Mouse (Mus musculus) liver, embryonic 15.5 days (tissue): Measurements from ENCODE around the gene Rgl1. TPM values are rescaled to one million over a fixed set of nuclear protein-coding genes. Genes with fewer than 3 reads are reported as not detected.
"Not testable (repeated sequence)": the region's sequence is repeated elsewhere in the genome, so short reads cannot be mapped to it uniquely, and the experiment has no call there.

Experiments
- ATAC-seq: fragments of 200-750 bp; cut with Nextera tagmentation; 2 replicates; pipeline ENCODE4 v1.8.0; 2017; ENCODE audit warnings: moderate number of reproducible peaks, mild to moderate bottlenecking, moderate library complexity; ENCODE audit not compliant: insufficient read depth
- H3K27ac ChIP-seq: fragments of 300-500 bp; sonication (generic); replicated peaks from 2 replicates; pipeline ENCODE4 v1.5.1; 2015; ENCODE audit warnings: mild to moderate bottlenecking, inconsistent platforms
- H3K27me3 ChIP-seq: fragments of 300-500 bp; sonication (generic); 2 replicates; pipeline ENCODE4 v1.6.1; 2015; ENCODE audit warnings: mild to moderate bottlenecking, inconsistent platforms
- H3K36me3 ChIP-seq: fragments of 300-500 bp; sonication (generic); replicated peaks from 2 replicates; pipeline ENCODE4 v1.6.1; 2015; ENCODE audit warnings: moderate library complexity, mild to moderate bottlenecking, inconsistent platforms
- H3K4me1 ChIP-seq: fragments of 300-500 bp; sonication (generic); replicated peaks from 2 replicates; pipeline ENCODE4 v1.6.1; 2015; ENCODE audit warnings: inconsistent platforms
- H3K4me2 ChIP-seq: fragments of 300-500 bp; sonication (generic); 2 replicates; pipeline ENCODE4 v1.6.1; 2015; ENCODE audit warnings: moderate library complexity, mild to moderate bottlenecking, inconsistent platforms
- H3K4me3 ChIP-seq: fragments of 300-500 bp; sonication (generic); replicated peaks from 2 replicates; pipeline ENCODE4 v1.5.1; 2015; ENCODE audit warnings: mild to moderate bottlenecking, inconsistent platforms
- H3K9ac ChIP-seq: fragments of 300-500 bp; sonication (generic); 2 replicates; pipeline ENCODE4 v1.6.1; 2015; ENCODE audit warnings: moderate library complexity, mild to moderate bottlenecking, inconsistent platforms
- H3K9me3 ChIP-seq: fragments of 300-500 bp; sonication (generic); replicated peaks from 2 replicates; pipeline ENCODE4 v1.6.1; 2016; ENCODE audit warnings: inconsistent platforms
- WGBS: fragments of 180-500 bp; shearing (Covaris S2); methylation state at CpG from one replicate; pipeline ENCODE4 v1.1.7; 2015; ENCODE audit warnings: mixed read lengths; ENCODE audit not compliant: insufficient replicate concordance; 5-methylcytosine and 5-hydroxymethylcytosine counted together
- polyA plus RNA-seq: library from polyadenylated mRNA; unstranded; fragments of >200 nt; fragmentation: Nextera tagmentation; extraction: Ambion mirVana; gene quantifications from 2 replicates; pipeline ENCODE4 v1.2.1, GENCODE M21; 2015

The Rgl1 gene
- polyA plus RNA-seq, 1 experiment from 2014 or later: 13.0 TPM

DNA sequence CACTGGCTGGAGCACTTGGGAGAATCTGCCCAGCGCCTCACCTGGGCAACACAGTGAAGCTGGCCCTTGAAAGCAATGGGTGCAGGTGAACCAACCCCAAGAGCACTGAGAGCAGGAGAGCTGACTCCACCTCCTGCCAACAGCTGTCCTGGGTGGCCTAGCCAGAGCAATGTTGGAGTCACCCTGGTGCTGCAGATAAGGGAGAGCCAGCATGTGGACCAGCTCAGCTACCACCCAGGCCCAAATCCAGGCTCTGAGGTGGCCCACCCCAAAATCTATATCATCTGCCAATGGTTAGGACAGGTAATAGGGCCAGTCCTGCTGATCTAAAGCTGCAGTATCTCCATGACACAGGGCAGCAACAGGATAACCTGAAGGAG lies 114.7 kb downstream of the Rgl1 start:
- Histone ChIP-seq H3K4me2 (no peak overlapping the region), H3K27me3 (no peaks in the 10 kb centered on the region), H3K36me3 (no peaks in the 10 kb centered on the region), H3K9ac (no peak overlapping the region), H3K27ac (no peak overlapping the region), H3K9me3 (no peaks in the 10 kb centered on the region), H3K4me3 (no peak overlapping the region), H3K4me1 (no peaks in the 10 kb centered on the region)
- WGBS: 74% methylated on average over 1 of the region's 1 CpGs
- ATAC-seq: no peak

DNA sequence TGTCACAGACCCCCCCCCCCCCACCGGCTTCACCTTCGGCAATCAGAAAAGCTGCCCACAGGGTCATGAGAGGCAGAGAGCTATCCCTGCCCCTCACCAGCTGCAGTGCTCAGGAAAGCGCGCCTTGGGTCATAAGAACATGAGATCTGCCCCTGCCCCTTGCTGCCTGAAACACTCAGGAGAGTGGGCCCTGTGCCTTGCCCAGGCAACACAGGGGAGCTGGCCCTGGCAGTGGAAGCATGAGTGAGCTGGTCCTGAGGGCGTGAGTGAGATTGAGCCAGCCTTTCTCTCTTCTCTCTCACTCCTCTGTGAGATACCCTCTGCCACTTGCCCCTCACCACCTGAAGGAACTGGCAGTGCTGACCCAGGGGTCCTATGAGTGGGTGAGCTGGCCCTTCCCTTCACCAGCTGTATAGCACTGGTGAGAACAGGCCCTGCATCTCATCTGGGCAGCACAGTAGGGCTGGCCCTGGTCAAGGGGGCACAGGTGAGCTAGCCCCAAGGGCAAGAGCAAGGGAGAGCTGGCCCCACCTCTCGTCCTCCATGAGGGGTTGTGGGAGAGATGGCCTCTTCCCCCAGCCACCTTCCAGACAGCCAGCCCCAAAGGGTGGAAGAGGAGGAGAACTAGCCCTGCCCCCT lies 115.2 kb downstream of the Rgl1 start:
- H3K4me1 ChIP-seq: no peaks in the 10 kb centered on the region
- no peak overlapping the region for H3K4me2 ChIP-seq
- H3K9me3 ChIP-seq: no peaks in the 10 kb centered on the region
- no peak overlapping the region for H3K27ac ChIP-seq
- H3K9ac ChIP-seq: no peak overlapping the region
- H3K4me3 ChIP-seq: no peak overlapping the region
- WGBS: 63% methylated on average over 6 of the region's 6 CpGs
- H3K27me3 ChIP-seq: no peaks in the 10 kb centered on the region
- no peaks in the 10 kb centered on the region for H3K36me3 ChIP-seq
- no peak for ATAC-seq

DNA sequence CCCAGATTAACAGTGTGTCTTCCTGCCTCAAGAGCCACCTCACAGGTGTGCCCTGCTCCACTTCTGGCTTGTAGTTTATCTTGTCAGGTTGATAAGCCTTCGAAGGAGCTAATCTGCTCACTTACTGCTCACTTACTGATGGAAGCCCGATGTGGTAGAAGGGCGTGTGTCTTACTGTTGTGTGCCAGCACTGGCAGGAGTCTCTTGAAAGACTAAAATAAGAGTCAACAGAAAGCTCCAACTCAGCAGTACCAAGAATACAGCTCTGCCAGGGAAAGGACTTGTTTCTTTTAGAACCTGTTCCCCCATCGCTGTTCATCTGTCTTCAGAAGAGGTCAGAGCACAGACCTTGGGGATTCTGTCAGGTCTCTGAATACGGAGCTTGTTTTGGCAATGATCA lies 118.1 kb downstream of the Rgl1 start:
- Histone ChIP-seq H3K36me3 (no peaks in the 10 kb centered on the region), H3K9ac (no peak overlapping the region), H3K27me3 (no peaks in the 10 kb centered on the region), H3K4me2 (no peak overlapping the region), H3K4me3 (no peak overlapping the region), H3K9me3 (no peaks in the 10 kb centered on the region), H3K27ac (no peak overlapping the region), H3K4me1 (no peaks in the 10 kb centered on the region)
- WGBS: 58% methylated on average over 5 of the region's 5 CpGs
- no peak for ATAC-seq

DNA sequence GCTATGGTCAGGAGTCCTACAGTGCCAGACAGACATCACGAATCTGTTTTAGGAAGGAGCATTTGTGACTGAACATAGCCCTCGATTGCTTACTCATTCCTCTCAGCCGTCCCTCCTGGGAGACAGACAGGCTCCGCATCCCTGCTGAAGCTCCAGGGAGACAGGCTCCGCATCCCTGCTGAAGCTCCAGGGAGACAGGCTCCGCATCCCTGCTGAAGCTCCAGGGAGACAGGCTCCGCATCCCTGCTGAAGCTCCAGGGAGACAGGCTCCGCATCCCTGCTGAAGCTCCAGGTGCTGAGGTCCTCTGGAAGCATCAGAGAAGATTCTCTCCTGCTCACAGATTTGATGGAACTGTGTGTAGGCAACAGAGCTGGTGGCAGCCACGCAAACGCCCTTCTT lies 123.9 kb downstream of the Rgl1 start:
- not testable (repeated sequence) for H3K27ac ChIP-seq, H3K4me1 ChIP-seq, ATAC-seq, H3K27me3 ChIP-seq, H3K9me3 ChIP-seq, H3K9ac ChIP-seq, H3K36me3 ChIP-seq, H3K4me3 ChIP-seq, H3K4me2 ChIP-seq
- WGBS: 69% methylated on average over 10 of the region's 10 CpGs

DNA sequence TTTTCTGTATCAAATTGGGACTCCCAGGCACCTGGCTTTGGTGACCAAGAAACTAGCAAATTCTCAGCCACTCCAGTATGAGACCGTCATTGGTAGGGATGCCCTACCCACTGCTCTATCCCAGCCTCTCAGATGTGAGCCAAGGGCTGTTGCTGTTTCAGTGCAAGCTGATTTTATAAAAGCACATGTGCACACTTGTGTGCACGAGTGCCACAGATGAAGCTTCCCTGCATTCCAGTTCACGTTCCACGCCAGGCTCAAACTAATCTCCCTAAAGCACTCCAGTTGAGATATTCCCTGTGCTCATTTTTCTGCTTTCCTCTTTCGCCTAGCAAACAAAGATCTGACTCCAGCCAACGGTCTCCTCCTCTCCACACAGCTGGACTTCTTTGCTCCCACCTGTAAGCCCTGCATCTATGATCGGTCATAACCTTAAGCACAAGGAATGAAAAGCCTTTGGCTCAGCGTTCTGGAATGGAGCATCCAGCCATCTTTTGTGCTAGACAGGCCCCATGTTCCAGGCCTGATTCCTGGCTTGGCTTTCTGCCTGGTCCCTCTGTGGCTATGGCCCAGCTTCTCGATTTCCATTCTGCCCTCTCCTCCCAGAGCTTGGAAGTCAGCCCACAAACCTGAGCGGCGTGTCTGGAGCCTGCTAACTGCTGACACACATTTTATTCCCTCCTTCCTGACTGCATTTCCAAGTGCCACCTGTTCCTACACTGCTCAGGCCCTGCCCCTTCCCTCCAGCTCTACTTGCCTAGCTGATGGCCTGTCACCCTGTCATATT lies 125.8 kb downstream of the Rgl1 start:
- WGBS: 62% methylated on average over 11 of the region's 11 CpGs
- H3K9me3 ChIP-seq: no peaks in the 10 kb centered on the region
- no peak overlapping the region for H3K4me2 ChIP-seq
- ATAC-seq: no peak
- no peaks in the 10 kb centered on the region for H3K36me3 ChIP-seq
- no peaks in the 10 kb centered on the region for H3K4me1 ChIP-seq
- no peaks in the 10 kb centered on the region for H3K27me3 ChIP-seq
- no peak overlapping the region for H3K9ac ChIP-seq
- H3K27ac ChIP-seq: no peak overlapping the region
- H3K4me3 ChIP-seq: no peak overlapping the region

DNA sequence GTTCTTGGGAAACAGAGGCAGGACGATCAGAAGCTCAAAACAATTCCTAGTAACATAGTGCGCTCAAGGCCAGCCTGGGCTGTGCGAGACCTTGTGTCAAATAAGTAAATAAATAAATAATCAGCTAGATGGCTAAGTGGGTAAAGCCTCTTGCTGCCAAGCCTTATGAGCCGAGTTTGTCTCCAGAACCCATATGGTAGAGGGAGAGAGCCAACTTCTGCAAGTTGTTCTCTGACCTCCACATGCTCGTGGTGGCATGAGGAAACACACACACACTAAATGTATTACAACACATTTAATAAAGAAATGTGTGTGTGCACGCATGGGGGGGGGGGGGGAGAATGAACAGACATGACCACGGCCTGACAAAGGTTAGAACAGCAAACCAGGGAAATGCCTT lies 126.8 kb downstream of the Rgl1 start:
- no peak for ATAC-seq
- no peak overlapping the region for H3K4me2 ChIP-seq
- no peak overlapping the region for H3K27ac ChIP-seq
- 62% methylated on average over 7 of the region's 7 CpGs for WGBS
- H3K36me3 ChIP-seq: no peaks in the 10 kb centered on the region
- no peaks in the 10 kb centered on the region for H3K27me3 ChIP-seq
- no peak overlapping the region for H3K9ac ChIP-seq
- H3K4me3 ChIP-seq: no peak overlapping the region
- no peaks in the 10 kb centered on the region for H3K4me1 ChIP-seq
- H3K9me3 ChIP-seq: no peaks in the 10 kb centered on the region

DNA sequence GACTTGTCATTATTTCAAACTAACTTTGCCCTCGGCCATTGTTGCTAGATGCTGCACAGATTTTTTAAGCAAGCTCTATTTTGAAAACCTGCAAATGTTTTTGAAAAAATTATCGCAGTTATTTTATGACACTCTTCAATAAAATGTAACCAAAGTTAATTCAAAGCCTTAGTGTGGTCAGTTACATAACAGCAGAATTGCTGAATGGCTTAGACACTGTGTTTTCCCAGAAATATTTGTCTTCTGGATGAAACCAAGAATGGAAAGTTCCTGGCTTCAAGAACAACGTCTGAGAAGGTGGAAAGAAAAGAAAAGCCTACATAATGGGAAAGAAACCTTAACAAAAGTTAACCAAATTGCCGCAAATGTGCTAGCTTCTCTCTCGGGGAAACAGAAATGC lies 131.5 kb downstream of the Rgl1 start:
- H3K4me1 ChIP-seq: no peaks in the 10 kb centered on the region
- WGBS: 51% methylated on average over 5 of the region's 5 CpGs
- H3K9ac ChIP-seq: no peak overlapping the region
- no peak overlapping the region for H3K27ac ChIP-seq
- H3K4me3 ChIP-seq: no peak overlapping the region
- no peak for ATAC-seq
- H3K27me3 ChIP-seq: no peaks in the 10 kb centered on the region
- H3K4me2 ChIP-seq: no peak overlapping the region
- H3K9me3 ChIP-seq: no peaks in the 10 kb centered on the region
- no peaks in the 10 kb centered on the region for H3K36me3 ChIP-seq

DNA sequence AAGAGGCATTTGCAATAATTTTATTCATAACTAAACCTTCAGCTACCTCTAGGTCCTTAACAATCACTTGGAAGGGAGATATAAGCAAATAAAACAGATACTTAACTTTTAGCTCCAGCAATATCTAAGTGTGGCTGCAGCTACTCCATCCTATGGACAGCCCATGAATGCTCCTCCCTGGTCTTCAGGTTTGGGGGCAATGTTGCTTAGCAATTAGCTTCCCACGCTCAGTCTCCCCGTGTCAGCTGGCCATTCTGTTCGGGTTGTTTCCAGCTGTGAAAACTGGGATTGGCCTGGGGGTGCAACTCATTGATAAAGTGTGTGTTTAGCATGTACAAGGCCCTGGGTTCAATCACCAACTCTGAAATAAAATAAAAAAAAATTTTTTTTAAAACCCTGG lies 136.4 kb downstream of the Rgl1 start:
- Histone ChIP-seq H3K4me3 (no peak overlapping the region), H3K27ac (no peak overlapping the region), H3K9ac (no peak overlapping the region), H3K36me3 (no peaks in the 10 kb centered on the region), H3K4me2 (no peak overlapping the region), H3K9me3 (no peaks in the 10 kb centered on the region), H3K4me1 (no peaks in the 10 kb centered on the region), H3K27me3 (peaks cover 30% of the 10 kb centered on the region)
- 68% methylated on average over 3 of the region's 3 CpGs for WGBS
- ATAC-seq: no peak

DNA sequence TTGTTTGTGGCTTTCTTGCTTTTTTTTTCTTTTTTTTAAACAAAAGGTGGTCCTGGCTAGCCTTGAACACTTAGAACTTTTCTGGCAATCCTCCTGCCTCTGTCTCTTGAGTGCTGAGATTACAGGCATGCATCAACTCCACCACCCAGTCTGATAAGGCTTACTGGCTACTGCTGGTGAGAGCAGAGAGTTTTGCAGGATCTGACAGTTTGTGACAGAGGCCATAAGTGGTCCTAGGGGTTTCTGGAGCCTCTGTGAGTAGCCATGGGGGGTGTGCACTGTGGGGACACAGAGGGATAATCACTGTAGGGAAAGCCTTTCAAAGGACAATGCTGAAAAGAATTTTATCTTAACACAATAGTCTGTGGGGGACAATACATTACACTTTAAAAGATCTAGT lies 140.5 kb downstream of the Rgl1 start:
- H3K27me3 ChIP-seq: peaks cover 65% of the 10 kb centered on the region
- H3K9ac ChIP-seq: no peak overlapping the region

DNA sequence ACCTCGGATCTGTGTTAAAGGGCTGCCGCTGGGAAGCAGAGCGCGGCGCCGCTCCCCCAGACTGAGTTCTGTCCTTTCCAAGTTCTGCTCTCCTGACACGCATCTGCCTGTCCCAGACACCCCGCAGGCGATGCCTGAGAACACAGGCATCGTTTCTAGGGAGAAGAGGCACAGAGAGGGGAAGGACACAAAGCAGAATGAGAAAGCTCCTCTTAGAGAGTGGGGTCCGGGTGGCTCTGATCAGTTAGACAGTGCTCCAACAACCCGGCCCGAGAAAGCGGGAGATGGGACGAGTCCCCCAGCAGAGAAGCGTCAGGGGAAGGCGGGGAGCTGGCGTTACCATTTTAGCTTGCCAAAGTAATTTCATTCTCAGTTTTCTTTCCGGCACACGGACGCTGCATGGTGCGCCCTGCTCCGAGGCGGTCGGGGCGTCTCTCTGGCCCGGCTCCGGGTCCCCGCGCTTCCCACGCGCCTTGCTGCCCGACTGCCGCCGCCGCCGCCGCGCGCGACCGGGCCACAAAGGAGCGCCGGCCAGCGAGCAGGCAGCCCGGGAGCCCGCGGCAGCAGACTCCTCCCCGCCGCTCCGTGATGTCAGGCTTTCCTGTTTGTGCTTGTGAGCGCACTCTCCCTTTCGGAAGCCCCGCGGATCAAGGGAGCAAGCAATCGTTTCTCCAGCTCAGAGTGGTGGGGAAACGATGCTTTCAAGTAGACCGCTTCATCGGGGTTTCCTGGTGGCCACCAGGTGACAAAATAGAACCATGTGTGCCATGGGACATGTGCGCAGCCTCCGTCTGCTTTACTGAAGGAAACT lies 141.3 kb downstream of the Rgl1 start:
- under 1% methylated on average over 61 of the region's 61 CpGs for WGBS
- Histone ChIP-seq H3K9me3 (no peaks in the 10 kb centered on the region), H3K36me3 (no peaks in the 10 kb centered on the region), H3K27me3 (peaks cover 65% of the 10 kb centered on the region), H3K9ac (peak overlapping the region; percentile 42; the same call in 1 of the 2 replicates), H3K4me3 (peak overlapping the region; percentile 52), H3K4me2 (peak overlapping the region; percentile 57), H3K27ac (peak overlapping the region; percentile 25), H3K4me1 (peaks cover 22% of the 10 kb centered on the region)
- peak; percentile 53; the same call in 1 of the 2 replicates for ATAC-seq

More for the DNA sequence above, 140.5 kb downstream of the Rgl1 start:
- no peaks in the 10 kb centered on the region for H3K9me3 ChIP-seq
- peak overlapping the region; percentile 57 for H3K4me2 ChIP-seq
- H3K36me3 ChIP-seq: no peaks in the 10 kb centered on the region
- no peak overlapping the region for H3K27ac ChIP-seq
- ATAC-seq: no peak
- peaks cover 21% of the 10 kb centered on the region for H3K4me1 ChIP-seq
- no peak overlapping the region for H3K4me3 ChIP-seq
